In genomic region chr7:73374727-73375126, GRCm38 (mm10) we compare ENCODE assay signal across 7 mouse cellular contexts. TPM values are rescaled to one million over a fixed set of nuclear protein-coding genes. Genes with fewer than 3 reads are reported as not detected.
DNase-seq lines count a peak whose midpoint lies in the region; ATAC-seq lines count a peak whose summit lies in the region.

No protein-coding gene starts in this region.

- H3K4me2 ChIP-seq in forebrain, embryonic 13.5 days: peak overlapping the region; percentile 91
- H3K4me2 ChIP-seq in hindbrain, embryonic 11.5 days (replicated peaks; ENCODE audit: low read depth, low read length): peak overlapping the region; percentile 86
- H3K4me2 ChIP-seq in liver, embryonic 13.5 days: peak overlapping the region; percentile 70
- H3K4me2 ChIP-seq in stomach, embryonic 14.5 days (replicated peaks; ENCODE audit: low read depth, low read length): peak overlapping the region; percentile 82

- peak; percentile 43 for ATAC-seq in forebrain, embryonic 13.5 days
- peak; percentile 85 for ATAC-seq in hindbrain, embryonic 11.5 days (ENCODE audit: low FRiP score)
- ATAC-seq in liver, embryonic 13.5 days (ENCODE audit: low read depth): no peak
- ATAC-seq in stomach, embryonic 14.5 days (ENCODE audit: insufficient number of reproducible peaks, insufficient read depth, low FRiP score, low read depth): peak; percentile 16; the same call in 1 of the 2 replicates
- no peak for ATAC-seq in monocyte, adult 5-6 weeks (replicated peaks; ENCODE audit: insufficient number of reproducible peaks, low FRiP score, low TSS enrichment, poor library complexity, severe bottlenecking)

- peak; percentile 79 to 87 for DNase-seq in right cerebral cortex, postnatal 10 days (ENCODE audit: low spot score in 2 of 2)
- no peak for DNase-seq in right cerebral cortex, postnatal 36 days (ENCODE audit: low spot score in 2 of 2)
- DNase-seq in hindbrain, embryonic 11.5 days (ENCODE audit: low spot score): peak; percentile 87
- no peak for DNase-seq in liver, embryonic 13.5 days

- peak overlapping the region; percentile 78 for H3K4me3 ChIP-seq in forebrain, embryonic 13.5 days
- H3K4me3 ChIP-seq in hindbrain, embryonic 11.5 days (ENCODE audit: low read depth, low read length): peak overlapping the region; percentile 75
- peak overlapping the region; percentile 52 for H3K4me3 ChIP-seq in liver, embryonic 13.5 days (replicated peaks)
- peak overlapping the region; percentile 80 for H3K4me3 ChIP-seq in stomach, embryonic 14.5 days (ENCODE audit: low read depth, low read length)

- peak overlapping the region; percentile 93 for H3K27ac ChIP-seq in forebrain, embryonic 13.5 days
- peak overlapping the region; percentile 98 for H3K27ac ChIP-seq in hindbrain, embryonic 11.5 days (ENCODE audit: low read depth, low read length)
- no peak overlapping the region for H3K27ac ChIP-seq in liver, embryonic 13.5 days
- no peak overlapping the region; the same call in 1 of the 2 replicates for H3K27ac ChIP-seq in stomach, embryonic 14.5 days (ENCODE audit: low read length)

- peaks cover 13% of the 10 kb centered on the region; the same call in 1 of the 2 replicates for H3K27me3 ChIP-seq in forebrain, embryonic 13.5 days
- no peaks in the 10 kb centered on the region for H3K27me3 ChIP-seq in hindbrain, embryonic 11.5 days (ENCODE audit: control insufficient read depth, insufficient read depth, low read length)
- H3K27me3 ChIP-seq in liver, embryonic 13.5 days: peaks cover 97% of the 10 kb centered on the region
- H3K27me3 ChIP-seq in stomach, embryonic 14.5 days (ENCODE audit: control insufficient read depth, insufficient read depth, low read length): no peaks in the 10 kb centered on the region

- peak overlapping the region; percentile 91 for H3K9ac ChIP-seq in forebrain, embryonic 13.5 days
- peak overlapping the region; percentile 97 for H3K9ac ChIP-seq in hindbrain, embryonic 11.5 days (ENCODE audit: low read depth, low read length)
- no peak overlapping the region for H3K9ac ChIP-seq in liver, embryonic 13.5 days
- no peak overlapping the region for H3K9ac ChIP-seq in stomach, embryonic 14.5 days (replicated peaks; ENCODE audit: low read depth, low read length)

- under 1% methylated on average over 14 of the region's 14 CpGs for WGBS in forebrain, embryonic 13.5 days
- under 1% methylated on average over 14 of the region's 14 CpGs for WGBS in hindbrain, embryonic 11.5 days
- 4% methylated on average over 14 of the region's 14 CpGs for WGBS in liver, embryonic 13.5 days (ENCODE audit: insufficient replicate concordance)
- 2% methylated on average over 14 of the region's 14 CpGs for WGBS in stomach, embryonic 14.5 days

- H3K9me3 ChIP-seq in forebrain, embryonic 13.5 days (replicated peaks): no peaks in the 10 kb centered on the region
- no peaks in the 10 kb centered on the region for H3K9me3 ChIP-seq in hindbrain, embryonic 11.5 days (ENCODE audit: control insufficient read depth, low read length)
- H3K9me3 ChIP-seq in liver, embryonic 13.5 days (replicated peaks): no peaks in the 10 kb centered on the region
- no peaks in the 10 kb centered on the region for H3K9me3 ChIP-seq in stomach, embryonic 14.5 days (ENCODE audit: control insufficient read depth, low read depth, low read length)

- H3K36me3 ChIP-seq in forebrain, embryonic 13.5 days (ENCODE audit: poor library complexity, severe bottlenecking): no peaks in the 10 kb centered on the region
- no peaks in the 10 kb centered on the region for H3K36me3 ChIP-seq in hindbrain, embryonic 11.5 days (ENCODE audit: control insufficient read depth, insufficient read depth, low read length)
- H3K36me3 ChIP-seq in liver, embryonic 13.5 days: no peaks in the 10 kb centered on the region
- no peaks in the 10 kb centered on the region for H3K36me3 ChIP-seq in stomach, embryonic 14.5 days (ENCODE audit: control insufficient read depth, insufficient read depth, low read length)

- H3K4me1 ChIP-seq in forebrain, embryonic 13.5 days: peaks cover 55% of the 10 kb centered on the region
- H3K4me1 ChIP-seq in hindbrain, embryonic 11.5 days (replicated peaks; ENCODE audit: control insufficient read depth, insufficient read depth, low read length): peaks cover 4% of the 10 kb centered on the region
- peaks cover 22% of the 10 kb centered on the region for H3K4me1 ChIP-seq in liver, embryonic 13.5 days (replicated peaks)
- H3K4me1 ChIP-seq in stomach, embryonic 14.5 days (ENCODE audit: control insufficient read depth, insufficient read depth, low read length): peaks cover 21% of the 10 kb centered on the region

RNA-seq across cellular contexts. Expression of gene Rgma, which starts 0.6 kb away (rescaled TPM):
- 24.7 and 27.6 TPM in 2 replicates for polyA plus RNA-seq in forebrain, embryonic 13.5 days (2015; fragmentation: Nextera tagmentation; extraction: Ambion mirVana)
- polyA plus RNA-seq in hindbrain, embryonic 11.5 days (2014; fragmentation: Nextera tagmentation; extraction: Ambion mirVana): 36.5 and 52.5 TPM in 2 replicates
- polyA plus RNA-seq in liver, embryonic 13.5 days (2015; fragmentation: Nextera tagmentation; extraction: Ambion mirVana): 0.23 and 0.31 TPM in 2 replicates
- 24.9 and 30.5 TPM in 2 replicates for polyA plus RNA-seq in stomach, embryonic 14.5 days (2014; fragmentation: Nextera tagmentation; extraction: Ambion mirVana)
- not detected in 3 replicates for total RNA-seq in monocyte, adult 5-6 weeks (2017)

Comparison
In these comparisons a context has a peak if more than half of its experiments do, and no peak if none do; other contexts are left out.
1. DNase-seq: peak in right cerebral cortex, postnatal 10 days (2 of 2) and hindbrain, embryonic 11.5 days (single experiment); none in right cerebral cortex, postnatal 36 days (0 of 2) and liver, embryonic 13.5 days (single experiment).
2. ATAC-seq: peak in forebrain, embryonic 13.5 days (single experiment), hindbrain, embryonic 11.5 days (single experiment) and stomach, embryonic 14.5 days (single experiment); none in liver, embryonic 13.5 days (single experiment) and monocyte, adult 5-6 weeks (single experiment).
3. H3K27ac ChIP-seq: peak in forebrain, embryonic 13.5 days (single experiment) and hindbrain, embryonic 11.5 days (single experiment); none in liver, embryonic 13.5 days (single experiment) and stomach, embryonic 14.5 days (single experiment).
4. H3K9ac ChIP-seq: peak in forebrain, embryonic 13.5 days (single experiment) and hindbrain, embryonic 11.5 days (single experiment); none in liver, embryonic 13.5 days (single experiment) and stomach, embryonic 14.5 days (single experiment).
5. RNA of gene Rgma, which starts 0.6 kb away (polyA plus RNA-seq): 36.5 to 52.5 TPM in hindbrain, embryonic 11.5 days, 24.9 to 30.5 TPM in stomach, embryonic 14.5 days and 24.7 to 27.6 TPM in forebrain, embryonic 13.5 days; 0.23 to 0.31 TPM in liver, embryonic 13.5 days; every median in the first group is over 10 times any median in the second.
6. Peak in every context shown above with its lines, with median percentiles within 50 percentile points of each other: H3K4me2 ChIP-seq and H3K4me3 ChIP-seq.